Mouse (Mus musculus): Measurements from ENCODE around the gene Atp5b.

Atp5b gene

GRCm38 (mm10) chr10:128097587-128097971 lies 14.5 kb downstream of the Atp5b start:
- DNase-seq: peak; percentile 73

DNA sequence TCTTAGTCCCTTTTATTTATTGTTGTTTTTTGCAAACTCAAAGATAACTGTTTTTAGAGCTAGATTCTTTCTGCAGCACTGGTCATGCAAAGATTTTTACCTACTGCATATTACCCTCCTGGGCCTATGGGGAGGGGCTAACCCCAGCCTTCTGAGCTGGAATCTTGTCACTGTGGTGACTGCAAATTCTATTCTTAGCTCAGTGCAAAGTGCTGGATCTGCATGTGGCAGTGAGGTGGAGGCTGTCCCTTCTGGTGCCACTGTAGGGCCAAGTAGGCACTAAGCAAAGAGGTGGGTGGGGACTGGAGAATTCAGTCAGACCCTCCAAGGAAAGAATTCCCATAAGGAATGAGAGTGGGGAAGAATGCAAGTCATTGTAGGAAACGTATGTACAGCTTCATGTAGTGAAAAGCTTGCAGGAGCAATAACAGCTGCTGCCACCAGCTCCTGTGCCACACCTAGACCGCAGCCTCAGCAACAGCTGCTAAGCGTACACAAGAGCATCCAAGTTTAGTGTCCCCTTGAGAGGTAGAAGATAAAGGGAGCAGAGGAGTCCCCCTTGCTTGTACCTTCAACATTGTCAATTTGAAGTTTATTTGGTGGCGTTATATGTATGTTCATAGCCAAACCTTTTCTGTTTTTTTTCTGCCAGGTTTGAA lies 27.2 kb downstream of the Atp5b start:
- DNase-seq: no peak

GRCm38 (mm10) chr10:128111227-128111626 lies 28.2 kb downstream of the Atp5b start:
- no peak for DNase-seq

DNA sequence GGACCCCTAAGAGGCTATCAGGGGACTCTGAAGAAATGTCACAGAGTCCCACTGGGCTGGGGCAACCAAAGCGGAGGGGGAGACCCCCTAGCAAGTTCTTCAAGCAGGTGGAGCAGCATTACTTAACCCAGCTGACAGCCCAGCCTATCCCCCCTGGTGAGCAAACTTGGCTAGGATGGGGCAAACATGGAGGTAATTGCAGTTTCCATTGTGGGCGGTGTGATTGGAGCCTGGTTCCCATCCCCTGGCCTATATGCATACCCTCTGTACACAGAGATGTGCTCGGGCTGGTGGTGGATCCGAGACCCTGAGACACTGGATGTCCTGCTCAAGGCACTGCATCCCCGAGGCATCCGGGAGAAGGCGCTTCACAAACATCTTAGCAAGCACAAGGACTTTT lies 40.8 kb downstream of the Atp5b start:
- DNase-seq: no peak

GRCm38 (mm10) chr10:128124831-128125230 lies 41.8 kb downstream of the Atp5b start:
- no peak for DNase-seq

DNA sequence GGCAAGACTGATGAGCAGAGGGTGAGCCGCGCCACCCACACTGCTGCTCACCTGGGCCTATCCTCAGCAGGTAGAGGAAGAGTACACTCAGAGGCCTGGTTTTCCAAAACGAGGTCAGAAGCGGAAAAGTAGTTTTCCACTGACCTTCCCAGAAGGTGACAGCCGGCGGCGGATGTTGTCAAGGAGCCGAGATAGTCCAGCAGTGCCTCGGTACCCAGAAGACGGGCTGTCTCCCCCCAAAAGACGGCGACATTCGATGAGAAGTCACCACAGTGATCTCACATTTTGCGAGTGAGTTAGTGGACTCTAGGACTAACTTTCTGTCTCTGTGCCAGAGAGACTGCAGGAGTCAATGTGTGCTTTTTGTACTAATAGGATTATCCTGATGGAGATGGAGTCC lies 42.9 kb downstream of the Atp5b start:
- DNase-seq: no peak

- DNase-seq: no peak
These were observed 44.4 kb downstream of the Atp5b start for GRCm38 (mm10) chr10:128127497-128127896.

DNA sequence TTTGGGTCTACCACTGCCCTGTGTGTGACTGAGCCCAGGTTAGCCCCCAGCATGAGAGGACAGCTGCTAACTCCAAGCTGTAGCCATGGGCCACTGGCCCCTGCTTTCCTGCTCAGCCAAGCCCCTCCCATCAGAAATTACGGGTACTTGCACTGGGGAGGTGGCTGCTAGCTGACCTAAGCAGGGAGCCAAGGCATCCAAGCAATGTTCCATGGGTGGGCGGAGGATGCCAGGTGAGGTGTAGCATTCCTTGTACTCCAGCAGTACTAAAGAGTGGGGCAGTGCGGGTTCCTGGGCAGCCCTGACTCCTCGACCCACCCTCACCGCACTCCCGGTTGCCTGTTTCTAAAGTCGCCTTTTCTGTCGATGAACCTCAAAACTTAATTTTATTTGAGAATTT lies 45.1 kb downstream of the Atp5b start:
- no peak for DNase-seq

- no peak for DNase-seq
These were observed 48.2 kb downstream of the Atp5b start for GRCm38 (mm10) chr10:128131297-128131696.

DNA sequence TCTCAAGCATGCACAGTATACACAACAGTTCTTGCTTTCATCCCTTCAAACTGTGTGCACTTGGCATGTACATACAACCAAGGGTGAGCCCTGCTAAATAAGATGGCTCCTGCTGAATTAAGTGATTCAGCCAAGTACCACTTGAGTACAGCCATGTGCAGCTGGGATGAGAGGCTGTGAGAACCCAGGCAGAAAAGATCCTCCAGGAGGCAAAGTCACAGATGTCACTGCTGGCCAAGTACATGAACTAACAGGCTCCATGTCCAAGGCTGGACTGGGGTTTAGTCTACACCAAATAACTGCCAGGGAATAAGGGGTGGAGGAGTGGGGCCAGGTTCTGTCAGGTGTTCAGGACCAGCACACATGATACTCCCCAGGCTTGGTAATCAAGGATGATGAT lies 48.7 kb downstream of the Atp5b start:
- no peak for DNase-seq

- DNase-seq: no peak
These were observed 50.7 kb downstream of the Atp5b start for GRCm38 (mm10) chr10:128133650-128134332.

- peak; percentile 31 for DNase-seq
These were observed 52.3 kb downstream of the Atp5b start for GRCm38 (mm10) chr10:128135374-128135773.
